7 mouse cellular contexts compared by ENCODE assay signal in genomic region chr4:106978376-106978775, GRCm38 (mm10).
DNase-seq lines count a peak whose midpoint lies in the region; ATAC-seq and TF ChIP-seq lines count a peak whose summit lies in the region.

No protein-coding gene starts in this region.

- ATAC-seq in forebrain, postnatal 0 days: peak; percentile 21; the same call in 1 of the 2 replicates
- ATAC-seq in hindbrain, embryonic 15.5 days (ENCODE audit: low FRiP score, low read depth): no peak
- ATAC-seq in stomach, embryonic 16.5 days (ENCODE audit: insufficient read depth, low FRiP score): no peak
- ATAC-seq in megakaryocyte progenitor cell, adult 5-6 weeks (replicated peaks; ENCODE audit: poor library complexity): no peak

- WGBS in lung, adult 2 months: 59% methylated on average over 8 of the region's 8 CpGs
- WGBS in forebrain, postnatal 0 days: 28% methylated on average over 8 of the region's 8 CpGs
- WGBS in hindbrain, embryonic 15.5 days: 32% methylated on average over 8 of the region's 8 CpGs
- 44% methylated on average over 8 of the region's 8 CpGs for WGBS in stomach, embryonic 16.5 days

- no peaks in the 10 kb centered on the region for H3K27me3 ChIP-seq in forebrain, postnatal 0 days (ENCODE audit: insufficient read depth, low read length)
- no peaks in the 10 kb centered on the region for H3K27me3 ChIP-seq in hindbrain, embryonic 15.5 days
- H3K27me3 ChIP-seq in stomach, embryonic 16.5 days (ENCODE audit: control insufficient read depth, insufficient read depth, low read length): no peaks in the 10 kb centered on the region

- H3K4me1 ChIP-seq in lung, adult 2 months (ENCODE audit: control insufficient read depth, insufficient read depth, low read length): peaks cover 5% of the 10 kb centered on the region
- peaks cover 43% of the 10 kb centered on the region for H3K4me1 ChIP-seq in forebrain, postnatal 0 days (ENCODE audit: insufficient read depth)
- peaks cover 81% of the 10 kb centered on the region for H3K4me1 ChIP-seq in hindbrain, embryonic 15.5 days (replicated peaks)
- H3K4me1 ChIP-seq in stomach, embryonic 16.5 days (ENCODE audit: control insufficient read depth, insufficient read depth, low read length): peaks cover 78% of the 10 kb centered on the region

- H3K9ac ChIP-seq in forebrain, postnatal 0 days: peak overlapping the region; percentile 3; the same call in 1 of the 2 replicates
- H3K9ac ChIP-seq in hindbrain, embryonic 15.5 days: no peak overlapping the region
- H3K9ac ChIP-seq in stomach, embryonic 16.5 days (ENCODE audit: low read length): no peak overlapping the region

- H3K4me2 ChIP-seq in forebrain, postnatal 0 days (ENCODE audit: low read depth): no peak overlapping the region
- no peak overlapping the region for H3K4me2 ChIP-seq in hindbrain, embryonic 15.5 days
- no peak overlapping the region for H3K4me2 ChIP-seq in stomach, embryonic 16.5 days (ENCODE audit: low read depth, low read length)

- H3K36me3 ChIP-seq in forebrain, postnatal 0 days (ENCODE audit: insufficient read depth): no peaks in the 10 kb centered on the region
- H3K36me3 ChIP-seq in hindbrain, embryonic 15.5 days: no peaks in the 10 kb centered on the region
- H3K36me3 ChIP-seq in stomach, embryonic 16.5 days (ENCODE audit: control insufficient read depth, insufficient read depth, low read length): no peaks in the 10 kb centered on the region

- TF ChIP-seq CTCF in lung, adult 2 months (IDR thresholded peaks at IDR 0.05; ENCODE audit: insufficient read depth, low read length): no peak
- TF ChIP-seq CTCF in forebrain, postnatal 0 days (IDR thresholded peaks at IDR 0.05; ENCODE audit: low read depth): no peak

- no peak overlapping the region for H3K27ac ChIP-seq in forebrain, postnatal 0 days (ENCODE audit: low read depth, low read length)
- peak overlapping the region; percentile 65; the same call in 1 of the 2 replicates for H3K27ac ChIP-seq in hindbrain, embryonic 15.5 days (replicated peaks)
- peak overlapping the region; percentile 62; the same call in 1 of the 2 replicates for H3K27ac ChIP-seq in stomach, embryonic 16.5 days (ENCODE audit: low read length)

- peak; percentile 35 for DNase-seq in lung, postnatal 36 days
- DNase-seq in lung, adult 2 months: no peak
- no peak for DNase-seq in forebrain, postnatal 0 days
- no peak for DNase-seq in cerebellum, adult 8-10 months

- no peaks in the 10 kb centered on the region for H3K9me3 ChIP-seq in forebrain, postnatal 0 days (ENCODE audit: low read length)
- no peaks in the 10 kb centered on the region for H3K9me3 ChIP-seq in hindbrain, embryonic 15.5 days
- no peaks in the 10 kb centered on the region for H3K9me3 ChIP-seq in stomach, embryonic 16.5 days (replicated peaks; ENCODE audit: control insufficient read depth, low read length)

- no peak overlapping the region for H3K4me3 ChIP-seq in lung, adult 2 months (replicated peaks; ENCODE audit: extremely low read depth, low read depth, low read length)
- H3K4me3 ChIP-seq in forebrain, postnatal 0 days (ENCODE audit: low read depth, low read length): no peak overlapping the region
- no peak overlapping the region for H3K4me3 ChIP-seq in hindbrain, embryonic 15.5 days
- no peak overlapping the region for H3K4me3 ChIP-seq in stomach, embryonic 16.5 days (replicated peaks; ENCODE audit: low read length)

- TF ChIP-seq POLR2A in lung, adult 2 months (IDR thresholded peaks at IDR 0.05; ENCODE audit: borderline replicate concordance, extremely low read depth, low read depth, low read length): no peak
